Mouse (Mus musculus) embryonic fibroblast, embryonic 13.5 days (primary cell): ENCODE measurements at regions not wholly inside any gene's neighbourhood (a gene's known extent, or its start where the extent isn't known, plus 50 kb on each side); places are given as distances from the start of the nearest gene placed in this dataset.

Source experiments
- CTCF ChIP-seq: IDR thresholded peaks from 2 replicates; pipeline ENCODE4 v1.5.1; 2011; ENCODE audit warnings: mild to moderate bottlenecking, control low read depth, low read length, moderate library complexity, borderline replicate concordance; ENCODE audit not compliant: insufficient read depth
- POLR2A ChIP-seq: IDR thresholded peaks from 2 replicates; pipeline ENCODE4 v1.6.1; 2011; ENCODE audit warnings: low read depth, mild to moderate bottlenecking, control low read depth, low read length, moderate library complexity

DNA sequence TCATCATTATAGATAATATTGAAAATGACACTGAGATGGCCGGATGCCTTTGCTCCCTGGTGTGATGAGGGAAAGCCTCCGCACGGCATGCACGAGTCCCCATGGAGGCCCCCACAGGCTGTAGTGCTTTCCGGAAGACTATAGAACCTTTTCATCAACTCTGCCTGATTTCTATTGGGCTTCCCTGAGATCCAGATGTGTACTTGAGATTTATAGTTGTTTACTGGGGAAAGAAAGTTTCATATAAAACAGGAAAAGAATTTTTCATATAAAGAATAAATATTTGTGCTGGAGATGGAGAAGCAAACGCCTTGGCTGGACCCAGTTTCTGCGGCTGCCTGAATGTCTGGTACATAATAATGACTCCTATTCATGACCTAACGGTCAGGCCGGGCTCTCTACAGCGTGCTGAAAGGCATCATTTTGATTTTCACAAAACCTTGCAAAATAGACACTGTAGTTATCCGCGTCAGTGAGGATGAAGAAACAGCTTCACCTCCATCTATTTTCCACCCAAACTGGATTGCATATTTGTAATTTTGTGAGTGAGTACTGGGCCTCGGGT, 113.7 kb upstream of the Rasgrp1 start:
- TF ChIP-seq POLR2A (no peak), CTCF (no peak)
